Mouse (Mus musculus) inflammation-experienced regulatory T-cells, adult 6 months (primary cell): ENCODE measurements around the gene Slc39a1. TPM values are rescaled to one million over a fixed set of nuclear protein-coding genes. Genes with fewer than 3 reads are reported as not detected.
"Not testable (repeated sequence)": the region's sequence is repeated elsewhere in the genome, so short reads cannot be mapped to it uniquely, and the experiment has no call there.

Source experiments
- ATAC-seq: one replicate; pipeline ENCODE4 v1.8.0; 2017
- polyA plus RNA-seq, 3 experiments: library from polyadenylated mRNA; unstranded; fragments of 100-300 nt; shearing (Covaris generic); gene quantifications; one replicate each; pipeline ENCODE4 v1.2.1; 2017

The Slc39a1 gene
- polyA plus RNA-seq, 3 experiments from 2014 or later: 35.0 to 72.7 (median 59.5) TPM

DNA sequence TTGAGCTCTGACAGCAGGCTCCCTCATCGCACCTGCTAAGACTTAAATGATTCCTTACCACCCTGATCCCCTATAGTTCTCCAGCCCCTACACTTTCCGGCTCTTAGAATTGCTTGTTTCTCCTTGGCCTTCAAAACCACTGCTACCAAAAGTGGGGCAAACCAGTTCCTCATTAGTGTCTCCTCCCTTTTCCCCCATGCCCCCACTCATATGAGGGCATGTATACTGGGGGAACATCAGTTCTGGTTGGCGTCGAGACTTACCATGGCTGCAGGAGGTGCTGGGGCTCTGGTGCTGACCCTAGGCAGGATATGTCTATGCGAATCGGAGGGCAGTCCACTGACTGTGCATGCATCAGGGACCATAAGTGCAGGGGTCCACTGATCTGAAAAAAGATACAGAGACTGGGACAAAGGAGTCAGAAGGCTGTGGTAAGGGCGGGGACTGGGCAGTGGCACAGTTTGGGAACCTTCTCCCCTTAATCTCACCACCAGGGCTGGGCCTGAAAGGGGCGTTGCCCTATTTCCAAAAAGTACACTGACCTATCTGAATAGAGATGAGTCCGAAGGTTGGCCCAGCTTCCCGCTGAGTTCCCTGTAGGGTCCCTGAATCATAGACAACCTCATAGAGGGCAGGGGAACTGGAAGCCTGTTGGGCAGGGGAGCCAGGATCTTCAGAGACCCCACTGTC is 6.2 kb upstream of the Slc39a1 start:
- ATAC-seq: no peak

DNA sequence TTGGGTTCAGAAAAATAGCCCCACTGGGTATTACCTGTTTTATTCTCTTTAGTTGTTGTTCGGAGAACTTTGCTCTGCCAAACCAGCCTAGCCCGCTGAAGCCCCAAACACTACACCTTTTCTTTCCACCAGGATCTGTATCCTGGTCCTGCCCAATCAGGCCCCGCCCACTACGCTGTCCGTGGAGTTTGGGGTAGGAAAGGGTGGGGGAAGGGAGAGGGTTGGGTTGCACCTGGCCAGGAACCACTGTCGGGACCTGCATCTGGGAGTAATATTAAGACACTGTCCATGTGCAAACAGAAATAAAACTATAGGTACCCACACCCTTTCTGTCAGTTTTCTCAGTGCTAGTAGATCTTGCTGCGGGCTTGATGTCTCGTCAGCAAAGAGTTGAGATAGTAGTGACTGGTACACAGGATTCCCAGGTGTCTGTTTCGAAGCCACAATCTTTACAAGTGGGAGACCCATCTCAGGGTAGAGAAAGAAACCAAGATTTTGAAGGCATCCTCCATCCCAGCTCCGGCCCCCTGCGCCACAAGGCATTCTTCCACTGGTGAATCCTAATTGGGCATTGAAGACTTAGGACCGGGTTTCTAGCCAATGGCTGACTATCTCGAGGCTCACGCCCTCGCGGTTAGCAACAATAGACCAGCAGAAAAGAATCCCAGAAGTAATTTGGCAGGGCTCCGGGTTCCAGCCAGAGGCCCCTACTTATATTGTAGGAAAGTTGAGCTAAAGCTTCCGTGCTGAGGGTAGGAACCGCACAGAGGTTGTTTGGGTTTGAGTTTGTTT is 4.8 kb upstream of the Slc39a1 start, which contains the start of gene Creb3l4:
TSS of gene Creb3l4 (minus strand) at position 529 of the 792 bp plus-strand sequence.
- no peak for ATAC-seq

DNA sequence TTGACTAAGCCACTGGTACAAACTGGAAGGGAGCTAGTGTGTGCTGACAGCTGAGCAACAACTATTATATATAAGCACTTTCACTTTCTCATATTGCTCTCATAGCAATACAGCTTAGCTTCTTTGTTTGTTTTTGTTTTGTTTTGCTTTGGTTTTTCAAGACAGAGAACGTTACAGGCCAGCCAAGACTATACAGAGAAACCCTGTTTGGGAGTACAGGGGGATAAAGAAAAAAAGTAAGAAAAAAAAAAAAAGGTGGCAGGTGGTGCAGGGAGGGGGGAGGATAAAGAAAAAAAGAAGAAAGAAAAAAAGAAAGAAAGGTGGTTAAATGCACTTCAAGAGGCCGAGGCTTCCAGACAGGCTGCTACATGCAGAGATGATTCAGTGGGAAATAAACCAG is 2.6 kb upstream of the Slc39a1 start:
- peak; percentile 43 for ATAC-seq

DNA sequence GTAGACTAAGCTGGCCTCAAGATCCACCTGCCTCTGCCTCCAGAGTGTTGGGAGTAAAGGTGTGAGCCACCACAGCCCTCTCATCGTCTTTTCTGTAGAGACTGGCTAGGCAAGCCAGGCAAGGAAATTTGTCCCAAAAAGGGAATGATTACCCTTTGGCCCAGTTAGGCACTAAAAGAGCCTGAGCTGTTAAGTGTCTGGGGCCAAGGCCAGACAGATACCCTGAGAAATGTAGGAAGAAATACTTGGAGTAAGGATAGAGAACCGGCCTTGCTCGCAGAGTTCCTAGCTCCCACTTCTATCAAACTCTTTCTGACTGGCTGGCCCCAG is 377 bp upstream of the Slc39a1 start:
- peak; percentile 24 for ATAC-seq

DNA sequence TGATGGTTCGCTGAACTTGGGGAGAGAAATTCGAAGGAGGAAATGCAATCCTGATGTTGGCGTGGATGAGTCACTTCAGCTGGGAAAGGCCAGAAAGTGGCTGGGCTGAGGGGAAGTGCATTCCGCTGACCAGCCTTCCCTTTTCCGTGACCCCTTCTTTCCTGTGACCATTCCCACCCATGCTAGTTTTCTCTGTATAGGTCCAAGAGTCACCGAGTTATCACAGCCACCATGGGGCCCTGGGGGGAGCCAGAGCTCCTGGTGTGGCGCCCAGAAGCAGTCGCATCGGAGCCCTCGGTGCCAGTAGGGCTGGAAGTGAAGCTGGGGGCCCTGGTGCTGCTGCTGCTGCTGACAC is 751 bp downstream of the Slc39a1 start:
- no peak for ATAC-seq

GRCm38 (mm10) chr3:90250791-90251190 is 2.8 kb downstream of the Slc39a1 start:
- no peak for ATAC-seq

DNA sequence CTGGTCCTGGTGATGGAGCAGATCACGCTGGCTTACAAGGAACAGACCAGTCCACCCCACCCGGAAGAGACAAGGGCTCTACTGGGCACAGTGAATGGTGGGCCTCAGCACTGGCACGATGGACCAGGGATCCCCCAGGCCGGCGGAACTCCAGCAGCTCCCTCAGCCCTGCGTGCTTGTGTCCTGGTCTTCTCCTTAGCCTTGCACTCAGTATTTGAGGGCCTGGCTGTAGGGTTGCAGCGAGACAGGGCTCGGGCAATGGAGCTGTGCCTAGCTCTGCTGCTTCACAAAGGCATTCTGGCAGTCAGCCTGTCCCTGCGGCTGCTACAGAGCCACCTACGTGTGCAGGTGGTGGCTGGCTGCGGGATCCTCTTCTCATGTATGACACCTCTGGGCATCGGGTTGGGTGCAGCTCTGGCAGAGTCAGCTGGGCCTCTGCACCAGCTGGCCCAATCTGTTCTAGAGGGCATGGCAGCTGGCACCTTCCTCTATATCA is 3.8 kb downstream of the Slc39a1 start:
- ATAC-seq: not testable (repeated sequence)

DNA sequence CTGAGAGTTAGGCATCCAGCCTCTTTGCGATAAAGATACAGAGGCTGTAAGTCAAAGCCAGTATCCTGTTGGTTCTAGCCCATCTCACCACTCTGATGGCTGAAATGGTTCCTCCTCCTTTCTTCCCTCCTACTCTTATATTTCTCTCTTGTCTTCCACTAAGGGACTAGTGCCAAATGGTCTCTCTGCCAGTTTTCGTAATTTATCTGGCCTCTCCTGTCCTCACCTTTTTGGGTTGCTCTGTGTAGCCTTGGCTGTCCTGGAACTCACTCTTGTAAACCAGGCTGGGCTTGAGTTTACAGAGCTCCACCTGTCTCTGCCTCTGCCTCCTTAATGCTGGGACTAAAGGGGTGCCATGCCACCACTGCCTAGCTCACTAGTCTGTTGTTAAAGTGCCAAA is 4.7 kb downstream of the Slc39a1 start:
- not testable (repeated sequence) for ATAC-seq

DNA sequence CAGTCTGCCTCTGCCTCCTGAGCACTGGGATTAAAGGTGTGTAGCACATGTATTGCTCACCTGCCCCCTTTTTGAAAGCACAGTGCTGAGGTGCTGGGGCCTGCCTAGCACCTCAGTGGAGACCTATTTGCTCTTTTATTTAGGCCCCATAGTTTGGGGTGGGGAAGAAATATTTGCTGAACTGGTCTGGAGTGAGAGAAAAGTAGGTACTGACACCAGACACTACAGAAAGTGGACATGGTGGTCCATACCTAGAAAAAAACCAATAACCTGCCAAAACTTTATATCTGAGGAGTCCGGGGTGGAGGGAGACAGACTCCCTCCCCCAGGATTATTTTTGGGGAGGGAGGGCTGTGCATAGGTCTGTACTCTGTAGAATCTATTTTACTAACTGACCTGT is 5.2 kb downstream of the Slc39a1 start:
- ATAC-seq: not testable (repeated sequence)

DNA sequence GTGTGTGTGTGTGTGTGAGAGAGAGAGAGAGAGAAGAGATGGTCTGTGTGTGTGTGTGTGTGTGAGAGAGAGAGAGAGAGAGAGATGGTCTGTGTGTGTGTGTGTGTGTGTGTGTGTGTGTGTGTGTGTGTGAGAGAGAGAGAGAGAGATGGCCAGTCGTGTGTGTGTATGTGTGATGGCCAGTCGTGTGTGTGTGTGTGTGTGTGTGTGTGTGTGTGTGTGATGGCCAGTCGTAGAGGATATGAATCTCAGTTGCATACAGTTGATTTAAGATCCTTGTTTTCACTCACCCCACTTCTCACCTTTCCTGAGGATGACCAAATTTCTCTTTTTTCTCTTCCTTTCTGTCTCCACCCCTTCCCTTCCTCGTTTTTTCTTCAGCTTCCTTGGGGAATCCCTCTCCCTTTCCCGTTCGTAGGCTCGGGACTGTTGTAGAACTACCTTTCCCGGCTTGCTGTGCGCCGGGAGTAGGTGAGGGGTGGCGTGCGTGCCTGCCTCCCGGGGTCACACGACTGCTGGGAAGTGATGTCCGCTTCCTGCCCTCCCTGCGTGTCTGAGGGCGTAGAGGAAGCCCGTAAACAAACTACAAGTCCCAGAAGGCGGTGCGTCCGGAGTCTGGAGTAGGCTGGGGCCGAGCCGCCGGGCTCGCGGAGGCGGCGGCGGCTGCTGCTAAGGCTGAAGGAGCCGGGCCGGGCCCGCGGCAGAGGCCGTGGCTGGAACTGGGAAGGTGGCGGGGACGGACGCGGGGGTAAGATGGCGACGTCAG is 5.9 kb downstream of the Slc39a1 start, which contains the start of gene Crtc2:
TSS of gene Crtc2 (plus strand) at position 511 of the 766 bp plus-strand sequence.
- ATAC-seq: peak; percentile 99

DNA sequence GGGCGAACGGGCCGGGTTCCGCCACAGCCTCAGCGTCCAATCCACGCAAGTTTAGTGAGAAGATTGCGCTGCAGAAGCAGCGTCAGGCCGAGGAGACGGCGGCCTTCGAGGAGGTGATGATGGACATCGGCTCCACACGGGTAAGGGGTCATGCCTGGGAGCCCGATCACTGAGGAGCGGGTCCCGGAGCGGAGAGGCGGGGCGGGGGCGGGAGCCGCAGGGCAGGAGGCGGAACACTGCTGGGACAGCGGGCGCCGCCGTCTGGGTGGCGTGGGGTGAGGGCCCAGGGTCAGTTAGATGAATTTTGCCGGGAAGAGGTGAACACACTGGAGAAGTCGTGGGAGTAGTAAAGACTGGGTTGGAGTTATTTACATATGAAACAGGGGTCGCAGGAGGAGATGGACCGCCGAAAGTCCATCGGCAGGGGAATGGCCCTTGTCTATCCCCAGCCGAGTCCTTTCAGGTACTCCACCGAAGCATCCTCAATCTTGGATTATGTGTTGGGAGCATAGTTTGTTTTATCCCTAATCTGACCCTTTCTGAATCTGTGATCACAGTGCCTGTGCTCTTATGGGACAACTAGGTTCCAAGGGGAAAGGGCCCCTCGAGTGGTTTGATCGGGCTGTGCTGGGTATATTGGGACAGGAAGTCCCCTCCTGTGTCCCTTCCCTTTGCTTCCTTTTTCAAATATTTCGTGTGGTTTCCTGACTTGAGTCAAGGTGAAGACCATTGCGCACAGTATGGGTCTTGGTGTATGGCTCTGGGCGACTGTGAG is 6.6 kb downstream of the Slc39a1 start:
- peak; percentile 21 for ATAC-seq

DNA sequence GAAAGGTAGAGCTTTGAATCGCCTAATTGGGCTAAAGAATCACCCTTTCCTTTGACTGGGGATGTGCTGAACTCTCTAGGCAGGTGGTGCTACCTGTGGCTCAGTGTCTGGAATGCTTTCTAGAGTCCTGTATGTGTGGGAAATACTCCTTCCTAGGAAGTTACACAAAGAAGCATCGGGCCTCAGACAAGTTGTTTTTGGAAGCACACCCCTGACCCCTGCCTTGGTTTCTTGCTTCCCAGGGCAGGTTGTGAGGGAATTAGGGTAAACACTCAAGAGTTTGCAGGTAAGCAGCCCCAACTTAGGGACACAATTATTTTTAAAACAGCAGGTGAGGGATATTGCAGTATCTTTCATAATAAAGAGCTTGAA is 7.2 kb downstream of the Slc39a1 start:
- no peak for ATAC-seq

GRCm38 (mm10) chr3:90255784-90256353 is 7.9 kb downstream of the Slc39a1 start:
- no peak for ATAC-seq

GRCm38 (mm10) chr3:90256731-90257530 is 9.0 kb downstream of the Slc39a1 start:
- ATAC-seq: no peak

GRCm38 (mm10) chr3:90258521-90258920 is 10.5 kb downstream of the Slc39a1 start:
- ATAC-seq: no peak

- no peak for ATAC-seq
Observed at GRCm38 (mm10) chr3:90263121-90263771, 15.3 kb downstream of the Slc39a1 start.

DNA sequence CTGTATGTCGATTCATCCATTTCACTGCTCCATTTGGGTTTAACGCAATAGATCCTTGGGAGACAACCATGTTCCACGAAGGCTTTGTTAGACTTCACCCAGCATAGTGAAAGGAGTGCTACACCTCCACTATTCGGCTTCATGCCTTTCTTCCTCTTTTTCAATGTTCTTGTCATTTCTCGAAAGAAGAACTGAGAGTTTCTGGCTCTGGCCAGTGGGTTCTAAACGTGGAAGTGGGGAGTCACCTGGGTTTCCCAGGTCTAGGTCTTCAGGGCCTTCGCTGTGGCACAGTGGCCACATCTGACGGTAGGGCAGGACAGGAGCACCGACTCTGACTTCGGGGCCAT is 16.7 kb downstream of the Slc39a1 start:
- no peak for ATAC-seq

GRCm38 (mm10) chr3:90265034-90265931 is 17.3 kb downstream of the Slc39a1 start, which contains the start of gene Dennd4b:
TSS of gene Dennd4b (plus strand) at chr3:90265185.
- ATAC-seq: peak; percentile 90

GRCm38 (mm10) chr3:90265932-90266741 is 18.2 kb downstream of the Slc39a1 start:
- peak; percentile 43 for ATAC-seq
